Mouse (Mus musculus) embryonic facial prominence, embryonic 11.5 days (tissue): ENCODE measurements at regions not wholly inside any gene's neighbourhood (a gene's known extent, or its start where the extent isn't known, plus 50 kb on each side); places are given as distances from the start of the nearest gene placed in this dataset.

Experiments used
- ATAC-seq: fragments of 200-750 bp; cut with Nextera tagmentation; replicated peaks from 2 replicates; pipeline ENCODE4 v1.8.0; 2017; ENCODE audit warnings: low read depth; ENCODE audit not compliant: insufficient number of reproducible peaks, low FRiP score, low TSS enrichment
- DNase-seq: peaks from one replicate; pipeline ENCODE4 v3.0.0-alpha.2; 2015; ENCODE audit warnings: low spot score
- H3K27ac ChIP-seq: fragments of 300-500 bp; sonication (generic); replicated peaks from 2 replicates; pipeline ENCODE4 v1.5.1; 2014; ENCODE audit warnings: mild to moderate bottlenecking, low read depth, low read length, control low read depth
- H3K27me3 ChIP-seq: fragments of 300-500 bp; sonication (generic); 2 replicates; pipeline ENCODE4 v1.6.1; 2014; ENCODE audit warnings: mild to moderate bottlenecking, low read length, moderate library complexity, mixed read lengths; ENCODE audit not compliant: control insufficient read depth, insufficient read depth
- H3K36me3 ChIP-seq: fragments of 300-500 bp; sonication (generic); replicated peaks from 2 replicates; pipeline ENCODE4 v1.6.1; 2014; ENCODE audit warnings: low read depth, mild to moderate bottlenecking, low read length, moderate library complexity, mixed read lengths; ENCODE audit not compliant: control insufficient read depth, insufficient read depth
- H3K4me1 ChIP-seq: fragments of 300-500 bp; sonication (generic); 2 replicates; pipeline ENCODE4 v1.6.1; 2014; ENCODE audit warnings: low read length, mixed read lengths; ENCODE audit not compliant: control insufficient read depth, insufficient read depth
- H3K4me2 ChIP-seq: fragments of 300-500 bp; sonication (generic); 2 replicates; pipeline ENCODE4 v1.6.1; 2014; ENCODE audit warnings: low read depth, mild to moderate bottlenecking, control low read depth, low read length, moderate library complexity
- H3K4me3 ChIP-seq: fragments of 300-500 bp; sonication (generic); 2 replicates; pipeline ENCODE4 v1.5.1; 2014; ENCODE audit warnings: low read depth, low read length, control low read depth
- H3K9ac ChIP-seq: fragments of 300-500 bp; sonication (generic); replicated peaks from 2 replicates; pipeline ENCODE4 v1.6.1; 2014; ENCODE audit warnings: mild to moderate bottlenecking, control low read depth, low read length
- H3K9me3 ChIP-seq: fragments of 300-500 bp; sonication (generic); replicated peaks from 2 replicates; pipeline ENCODE4 v1.6.1; 2016; ENCODE audit warnings: mild to moderate bottlenecking, low read length, inconsistent platforms, mixed read lengths; ENCODE audit not compliant: control insufficient read depth
- WGBS: fragments of 180-500 bp; shearing (Covaris S2); extraction: QIAGEN DNeasy Blood & Tissue Kit; methylation state at CpG from one replicate; pipeline ENCODE4 v1.1.7; 2014; 5-methylcytosine and 5-hydroxymethylcytosine counted together

DNA sequence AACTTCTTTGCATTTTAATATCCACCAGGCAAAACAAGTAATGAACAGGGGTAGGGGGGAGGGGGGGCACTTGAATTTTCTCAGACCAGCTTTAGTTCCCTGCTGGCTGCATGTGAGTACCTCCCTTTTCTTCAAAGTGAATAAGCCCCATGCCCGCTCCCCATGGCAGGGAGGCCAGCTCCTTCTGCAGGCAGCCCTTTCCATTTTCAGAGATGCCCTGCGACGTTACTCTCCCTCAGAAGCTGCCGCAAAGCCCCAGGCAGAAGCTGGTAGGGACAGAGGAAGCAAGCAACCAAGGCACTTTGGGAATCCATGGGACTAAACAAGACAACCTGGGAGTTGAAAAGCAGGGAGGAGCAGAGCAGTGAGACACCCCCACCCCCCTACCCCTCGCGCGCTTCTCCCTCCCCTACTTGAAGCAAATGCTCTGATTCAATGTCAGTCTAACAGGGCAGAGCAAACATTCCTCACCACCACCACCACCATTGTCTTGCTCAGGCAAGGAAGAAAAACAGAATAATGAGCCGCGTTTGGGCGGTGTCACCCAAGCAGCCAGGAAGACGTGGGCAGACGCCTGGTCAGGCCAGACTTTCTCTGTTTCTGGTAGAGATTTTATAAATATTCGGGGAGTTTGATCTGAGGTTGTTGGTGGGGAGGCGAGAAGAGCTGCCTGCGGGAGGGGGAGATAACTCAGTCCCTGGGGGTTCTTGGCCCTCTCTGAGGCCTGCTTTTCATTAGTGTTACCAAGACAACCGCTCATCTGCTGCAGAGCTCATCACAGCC, 187.7 kb downstream of the Zfp36l1 start:
- WGBS, result 2% methylated on average over 16 of the region's 16 CpGs
- H3K4me1 ChIP-seq, result peaks cover 10% of the 10 kb centered on the region
- DNase-seq, result peak; percentile 80
- peak overlapping the region; percentile 28 for H3K4me2 ChIP-seq
- H3K9ac ChIP-seq, result peak overlapping the region; percentile 49
- H3K9me3 ChIP-seq, result no peaks in the 10 kb centered on the region
- H3K4me3 ChIP-seq, result no peak overlapping the region
- H3K27me3 ChIP-seq, result no peaks in the 10 kb centered on the region
- ATAC-seq, result peak; percentile 53
- H3K36me3 ChIP-seq, result no peaks in the 10 kb centered on the region
- H3K27ac ChIP-seq, result peak overlapping the region; percentile 88

DNA sequence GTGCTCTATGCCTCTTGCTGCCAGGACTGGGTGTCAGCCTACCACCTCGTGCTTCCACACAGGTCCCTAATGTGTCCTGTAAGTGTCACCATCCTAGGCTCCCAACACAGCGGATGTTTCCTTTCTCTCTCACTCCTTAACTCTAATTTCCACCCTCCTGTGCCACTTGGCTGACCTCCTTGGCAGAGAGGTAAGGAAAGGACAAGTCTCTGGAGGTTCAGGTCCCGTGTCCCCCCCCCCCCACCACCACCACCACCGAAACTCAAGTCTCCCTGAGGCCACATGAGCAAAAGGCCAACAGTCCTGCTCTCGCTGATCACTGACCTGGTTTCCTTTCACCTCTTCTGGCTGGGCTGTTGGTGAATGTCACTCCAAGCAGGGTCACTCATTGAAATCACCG, 189.0 kb downstream of the Zfp36l1 start:
- Histone ChIP-seq H3K27me3 (no peaks in the 10 kb centered on the region), H3K4me2 (no peak overlapping the region), H3K4me3 (no peak overlapping the region), H3K9me3 (no peaks in the 10 kb centered on the region), H3K36me3 (no peaks in the 10 kb centered on the region), H3K4me1 (peaks cover 10% of the 10 kb centered on the region), H3K27ac (no peak overlapping the region), H3K9ac (no peak overlapping the region)
- WGBS, result 68% methylated on average over 6 of the region's 6 CpGs
- no peak for DNase-seq
- ATAC-seq, result no peak

DNA sequence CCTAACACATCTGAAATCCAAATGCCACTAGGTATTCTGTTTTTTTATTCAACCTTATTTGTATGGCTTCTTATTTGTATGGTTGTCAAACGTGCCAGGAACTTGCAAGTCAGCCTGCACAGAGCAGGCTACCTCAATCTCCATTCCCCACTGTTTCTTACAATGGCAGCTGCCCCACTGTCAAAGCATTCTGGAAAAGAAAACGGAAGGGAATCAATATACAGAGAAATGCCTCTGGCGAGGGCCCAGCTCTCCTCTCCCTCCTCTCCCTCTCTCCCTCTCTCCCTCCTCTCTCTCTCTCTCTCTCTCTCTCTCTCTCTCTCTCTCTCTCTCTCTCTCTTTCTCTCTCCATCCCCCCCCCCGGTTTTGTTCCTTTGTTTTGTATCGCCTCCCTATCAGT, 191.0 kb downstream of the Zfp36l1 start:
- peaks cover 13% of the 10 kb centered on the region for H3K4me1 ChIP-seq
- no peaks in the 10 kb centered on the region for H3K27me3 ChIP-seq
- DNase-seq (no peak), ATAC-seq (no peak)
- 35% methylated on average over 5 of the region's 5 CpGs for WGBS
- H3K9ac ChIP-seq, result no peak overlapping the region
- H3K9me3 ChIP-seq, result no peaks in the 10 kb centered on the region
- no peak overlapping the region for H3K4me2 ChIP-seq
- no peaks in the 10 kb centered on the region for H3K36me3 ChIP-seq
- no peak overlapping the region for H3K27ac ChIP-seq
- no peak overlapping the region for H3K4me3 ChIP-seq

DNA sequence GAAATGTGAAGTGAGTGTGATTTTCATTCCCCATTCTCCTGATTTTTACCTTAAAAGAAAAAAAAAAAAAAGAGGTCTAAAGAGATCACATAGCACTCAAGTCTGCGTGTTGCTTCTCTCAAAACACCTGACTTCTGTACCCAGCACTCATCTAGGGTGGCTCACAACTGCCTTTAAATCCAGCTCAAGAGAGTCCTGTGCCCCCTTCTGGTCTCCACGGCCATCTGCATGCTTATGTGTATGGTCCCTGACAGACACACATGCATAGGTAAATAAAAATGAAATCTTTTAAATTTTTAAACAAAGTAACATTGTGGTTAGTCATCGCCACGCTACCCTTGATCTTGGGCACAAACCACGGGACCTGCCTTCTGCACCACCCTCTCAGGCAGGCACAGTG, 193.8 kb downstream of the Zfp36l1 start:
- no peak overlapping the region for H3K9ac ChIP-seq
- no peak overlapping the region for H3K4me2 ChIP-seq
- no peaks in the 10 kb centered on the region for H3K27me3 ChIP-seq
- H3K4me1 ChIP-seq, result peaks cover 3% of the 10 kb centered on the region
- H3K27ac ChIP-seq, result no peak overlapping the region
- 84% methylated on average over 5 of the region's 5 CpGs for WGBS
- no peaks in the 10 kb centered on the region for H3K36me3 ChIP-seq
- no peaks in the 10 kb centered on the region for H3K9me3 ChIP-seq
- ATAC-seq (no peak), DNase-seq (peak; percentile 29)
- no peak overlapping the region for H3K4me3 ChIP-seq

DNA sequence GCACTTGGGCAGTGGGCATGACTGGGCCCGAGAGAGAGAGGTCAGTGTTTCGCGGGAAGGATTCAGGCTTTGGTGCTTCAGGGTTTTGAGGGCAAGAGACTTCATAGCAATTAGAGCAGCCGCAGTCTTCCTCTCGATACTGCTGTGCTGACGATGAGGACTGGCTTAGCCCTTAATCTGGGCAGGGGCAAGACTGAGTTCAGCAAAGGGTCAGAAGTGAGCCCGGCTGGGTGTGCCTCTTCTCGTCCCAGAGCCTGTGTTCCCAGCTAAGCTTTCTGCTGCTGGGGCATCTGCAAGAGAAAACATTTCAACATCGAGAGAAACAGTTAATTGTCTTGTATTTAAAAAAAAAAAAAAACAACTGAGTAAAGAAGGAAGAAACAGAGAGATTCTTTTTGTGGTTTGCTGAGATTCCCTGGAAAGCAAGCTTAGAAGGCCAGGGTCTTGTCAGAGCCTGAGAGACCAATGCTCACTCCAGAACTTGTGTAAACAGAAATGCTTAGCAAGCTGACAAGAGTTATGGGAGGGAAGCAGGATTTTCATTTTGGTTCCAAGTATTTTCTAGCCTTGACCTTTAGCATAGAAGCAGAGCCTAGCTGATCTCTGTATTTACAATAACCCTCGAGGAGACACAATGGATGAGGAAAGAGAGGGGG, 195.1 kb downstream of the Zfp36l1 start:
- Histone ChIP-seq H3K27ac (no peak overlapping the region), H3K27me3 (no peaks in the 10 kb centered on the region), H3K4me2 (no peak overlapping the region), H3K9ac (no peak overlapping the region), H3K4me3 (no peak overlapping the region), H3K4me1 (peaks cover 3% of the 10 kb centered on the region), H3K9me3 (no peaks in the 10 kb centered on the region), H3K36me3 (no peaks in the 10 kb centered on the region)
- DNase-seq, result no peak
- no peak for ATAC-seq
- WGBS, result 35% methylated on average over 10 of the region's 10 CpGs

DNA sequence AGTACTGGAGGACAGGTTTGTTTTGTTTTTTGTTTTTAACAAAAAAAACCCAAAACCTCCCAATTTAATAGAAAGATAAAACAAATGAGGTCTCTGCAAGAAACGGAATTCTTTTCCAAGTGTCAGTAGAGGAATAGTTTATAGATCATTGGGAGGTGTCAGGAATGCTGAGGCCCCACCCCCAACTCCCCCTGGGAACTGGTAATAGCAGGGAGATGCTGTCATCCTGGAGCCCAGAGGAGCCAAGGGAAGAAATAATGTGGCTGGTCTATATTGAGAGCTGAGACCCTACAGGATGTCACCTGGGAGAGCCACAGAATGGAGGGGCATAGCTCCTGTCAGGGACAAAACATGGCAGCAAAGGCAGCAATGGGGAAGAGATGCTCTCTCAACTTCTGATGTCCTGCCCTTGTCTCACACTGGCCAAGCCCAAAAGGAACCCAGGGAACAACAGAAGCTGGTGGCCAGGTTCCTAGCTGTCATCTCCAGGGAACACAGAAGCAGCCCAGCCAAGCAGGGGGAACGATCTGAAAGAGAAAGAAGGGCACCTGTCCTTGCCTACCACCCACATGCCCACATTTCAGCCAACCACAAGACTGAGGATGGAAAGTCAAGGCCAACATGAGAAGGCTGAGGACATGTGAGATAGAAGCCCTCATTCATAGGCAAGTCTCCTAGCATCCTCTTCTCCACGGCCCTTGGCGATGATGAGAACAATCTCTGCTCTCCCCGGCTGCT, 195.7 kb downstream of the Zfp36l1 start:
- Histone ChIP-seq H3K4me1 (peaks cover 3% of the 10 kb centered on the region), H3K4me3 (no peak overlapping the region), H3K4me2 (no peak overlapping the region), H3K9me3 (no peaks in the 10 kb centered on the region), H3K27ac (no peak overlapping the region), H3K27me3 (no peaks in the 10 kb centered on the region), H3K36me3 (no peaks in the 10 kb centered on the region), H3K9ac (no peak overlapping the region)
- 81% methylated on average over 5 of the region's 5 CpGs for WGBS
- DNase-seq, result no peak
- ATAC-seq, result no peak

DNA sequence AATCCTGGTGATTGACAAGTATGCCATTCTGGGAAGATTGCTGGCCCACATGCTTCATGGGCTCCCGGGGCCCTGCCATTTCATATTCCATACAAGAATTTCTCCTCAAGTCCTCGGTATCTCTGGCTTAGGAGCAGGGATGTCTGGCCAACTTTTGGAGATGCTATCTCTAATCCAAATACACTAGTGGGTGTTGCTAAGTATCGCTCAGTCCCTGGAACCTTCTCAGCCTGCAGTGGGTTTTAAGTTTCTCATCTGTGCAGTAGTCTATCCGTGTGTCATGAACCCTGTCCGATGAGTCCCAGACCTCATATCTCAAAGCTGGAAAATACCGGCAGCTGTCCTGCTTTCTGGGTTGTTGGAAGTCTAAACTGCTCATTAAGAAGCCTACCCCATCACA, 198.9 kb downstream of the Zfp36l1 start:
- H3K4me2 ChIP-seq, result no peak overlapping the region
- H3K27me3 ChIP-seq, result no peaks in the 10 kb centered on the region
- H3K4me3 ChIP-seq, result no peak overlapping the region
- H3K9ac ChIP-seq, result no peak overlapping the region
- WGBS, result 80% methylated on average over 6 of the region's 6 CpGs
- no peak overlapping the region for H3K27ac ChIP-seq
- no peak for DNase-seq
- no peak for ATAC-seq
- no peaks in the 10 kb centered on the region for H3K36me3 ChIP-seq
- H3K4me1 ChIP-seq, result peaks cover 6% of the 10 kb centered on the region
- no peaks in the 10 kb centered on the region for H3K9me3 ChIP-seq
